ENCODE assay signal across 8 mouse cellular contexts in the genomic region with DNA sequence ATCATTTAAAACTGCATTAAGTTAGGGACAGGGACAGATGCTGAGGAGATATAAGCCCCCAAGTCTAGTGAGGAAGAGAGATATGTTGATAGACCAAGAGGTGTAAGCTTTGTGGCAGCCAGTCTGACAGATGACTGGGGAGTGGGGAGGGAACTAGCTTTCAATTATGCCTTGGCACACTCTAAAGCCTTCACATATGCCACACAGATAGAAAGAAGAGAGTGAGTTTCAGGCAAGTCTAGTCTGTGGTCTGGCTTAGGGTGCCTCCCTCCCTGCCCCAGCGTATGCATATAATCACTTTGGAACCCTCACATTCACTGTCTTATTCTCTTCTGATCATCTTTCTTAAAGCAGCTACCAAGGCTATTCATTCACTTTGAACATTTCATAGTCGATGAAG. TPM values are rescaled to one million over a fixed set of nuclear protein-coding genes. Genes with fewer than 3 reads are reported as not detected.
A peak's percentile ranks its signal among the peaks of the same experiment; 100 is the strongest.
DNase-seq lines count a peak whose midpoint lies in the region; ATAC-seq and TF ChIP-seq lines count a peak whose summit lies in the region.

No protein-coding gene starts in this region.

- H3K4me2 ChIP-seq in kidney, embryonic 16.5 days (replicated peaks; ENCODE audit: low read depth, low read length): peak overlapping the region; percentile 79
- H3K4me2 ChIP-seq in embryonic facial prominence, embryonic 11.5 days (ENCODE audit: low read depth, low read length): peak overlapping the region; percentile 59
- peak overlapping the region; percentile 88 for H3K4me2 ChIP-seq in hindbrain, postnatal 0 days (ENCODE audit: low read depth, low read length)
- H3K4me2 ChIP-seq in midbrain, embryonic 16.5 days (ENCODE audit: low read length): peak overlapping the region; percentile 76

- no peaks in the 10 kb centered on the region for H3K27me3 ChIP-seq in kidney, embryonic 16.5 days (ENCODE audit: insufficient read depth, low read length)
- H3K27me3 ChIP-seq in embryonic facial prominence, embryonic 11.5 days (ENCODE audit: control insufficient read depth, insufficient read depth, low read length): no peaks in the 10 kb centered on the region
- H3K27me3 ChIP-seq in hindbrain, postnatal 0 days (ENCODE audit: insufficient read depth, low read length): no peaks in the 10 kb centered on the region
- H3K27me3 ChIP-seq in midbrain, embryonic 16.5 days (ENCODE audit: control insufficient read depth, insufficient read depth, low read depth, low read length): no peaks in the 10 kb centered on the region

- ATAC-seq in kidney, embryonic 16.5 days (ENCODE audit: low FRiP score, low TSS enrichment): no peak
- ATAC-seq in embryonic facial prominence, embryonic 11.5 days (replicated peaks; ENCODE audit: insufficient number of reproducible peaks, low FRiP score, low TSS enrichment, low read depth): no peak
- ATAC-seq in hindbrain, postnatal 0 days: peak; percentile 41
- 0 out of 2 replicates have a peak, but pooled peaks have one; percentile 50 for ATAC-seq in midbrain, embryonic 16.5 days

- H3K36me3 ChIP-seq in kidney, embryonic 16.5 days (ENCODE audit: insufficient read depth, low read length): peaks cover 5% of the 10 kb centered on the region; the same call in 1 of the 2 replicates
- no peaks in the 10 kb centered on the region for H3K36me3 ChIP-seq in embryonic facial prominence, embryonic 11.5 days (replicated peaks; ENCODE audit: control insufficient read depth, insufficient read depth, low read depth, low read length)
- H3K36me3 ChIP-seq in hindbrain, postnatal 0 days (ENCODE audit: insufficient read depth, low read length): peaks cover under 1% of the 10 kb centered on the region; the same call in 1 of the 2 replicates
- no peaks in the 10 kb centered on the region; the same call in 1 of the 2 replicates for H3K36me3 ChIP-seq in midbrain, embryonic 16.5 days (ENCODE audit: control insufficient read depth, insufficient read depth, low read length)

- H3K4me1 ChIP-seq in kidney, embryonic 16.5 days (ENCODE audit: insufficient read depth, low read length): peaks cover 6% of the 10 kb centered on the region; the same call in 1 of the 2 replicates
- no peaks in the 10 kb centered on the region for H3K4me1 ChIP-seq in embryonic facial prominence, embryonic 11.5 days (ENCODE audit: control insufficient read depth, insufficient read depth, low read length)
- 0 out of 2 replicates have a peak, but pooled peaks cover 7% of the 10 kb centered on the region for H3K4me1 ChIP-seq in hindbrain, postnatal 0 days (ENCODE audit: insufficient read depth, low read length)
- H3K4me1 ChIP-seq in midbrain, embryonic 16.5 days (ENCODE audit: control insufficient read depth, insufficient read depth, low read length): peaks cover 3% of the 10 kb centered on the region; the same call in 1 of the 2 replicates

- DNase-seq in kidney, postnatal 10 days: no peak
- no peak for DNase-seq in embryonic facial prominence, embryonic 11.5 days (ENCODE audit: low spot score)
- DNase-seq in hindbrain, postnatal 0 days (ENCODE audit: low spot score): no peak
- no peak for DNase-seq in adrenal gland, adult (ENCODE audit: inconsistent age in 2 of 2, low spot score in 1 of 2)
- no peak for DNase-seq in kidney, adult 18-20 months
- DNase-seq in embryo, embryonic 10 days (ENCODE audit: low spot score): no peak

- WGBS in kidney, embryonic 16.5 days: 10% methylated on average over 2 of the region's 2 CpGs
- WGBS in embryonic facial prominence, embryonic 11.5 days: 10% methylated on average over 2 of the region's 2 CpGs
- 8% methylated on average over 2 of the region's 2 CpGs for WGBS in hindbrain, postnatal 0 days
- WGBS in midbrain, embryonic 16.5 days: 11% methylated on average over 2 of the region's 2 CpGs

- peak overlapping the region; percentile 49 for H3K4me3 ChIP-seq in kidney, embryonic 16.5 days (ENCODE audit: low read length)
- H3K4me3 ChIP-seq in embryonic facial prominence, embryonic 11.5 days (ENCODE audit: low read depth, low read length): peak overlapping the region; percentile 29
- H3K4me3 ChIP-seq in hindbrain, postnatal 0 days (ENCODE audit: low read length): peak overlapping the region; percentile 46
- peak overlapping the region; percentile 43 for H3K4me3 ChIP-seq in midbrain, embryonic 16.5 days (ENCODE audit: low read depth, low read length)

- H3K9me3 ChIP-seq in kidney, embryonic 16.5 days (ENCODE audit: low read length): no peaks in the 10 kb centered on the region
- no peaks in the 10 kb centered on the region for H3K9me3 ChIP-seq in embryonic facial prominence, embryonic 11.5 days (replicated peaks; ENCODE audit: control insufficient read depth, low read length)
- H3K9me3 ChIP-seq in hindbrain, postnatal 0 days (ENCODE audit: low read length): no peaks in the 10 kb centered on the region
- H3K9me3 ChIP-seq in midbrain, embryonic 16.5 days (replicated peaks; ENCODE audit: control insufficient read depth, low read length, poor library complexity, severe bottlenecking): no peaks in the 10 kb centered on the region

- no peak for TF ChIP-seq CTCF in hindbrain, postnatal 0 days (IDR thresholded peaks at IDR 0.05; ENCODE audit: low read depth)

- peak overlapping the region; percentile 62 for H3K9ac ChIP-seq in kidney, embryonic 16.5 days (replicated peaks; ENCODE audit: low read length)
- peak overlapping the region; percentile 33; the same call in 1 of the 2 replicates for H3K9ac ChIP-seq in embryonic facial prominence, embryonic 11.5 days (replicated peaks; ENCODE audit: low read length)
- H3K9ac ChIP-seq in hindbrain, postnatal 0 days (replicated peaks; ENCODE audit: low read length): peak overlapping the region; percentile 44; the same call in 1 of the 2 replicates
- H3K9ac ChIP-seq in midbrain, embryonic 16.5 days (ENCODE audit: low read depth, low read length): peak overlapping the region; percentile 49

- H3K27ac ChIP-seq in kidney, embryonic 16.5 days (ENCODE audit: low read length): no peak overlapping the region
- no peak overlapping the region for H3K27ac ChIP-seq in embryonic facial prominence, embryonic 11.5 days (replicated peaks; ENCODE audit: low read depth, low read length)
- peak overlapping the region; percentile 62; the same call in 1 of the 2 replicates for H3K27ac ChIP-seq in hindbrain, postnatal 0 days
- peak overlapping the region; percentile 66; the same call in 1 of the 2 replicates for H3K27ac ChIP-seq in midbrain, embryonic 16.5 days (ENCODE audit: low read length)

RNA-seq across cellular contexts. Expression of gene Cfap70, which starts 0.7 kb away (rescaled TPM):
- polyA plus RNA-seq in kidney, embryonic 16.5 days (2015; fragmentation: Nextera tagmentation; extraction: Ambion mirVana): 1.0 and 1.2 TPM in 2 replicates
- polyA plus RNA-seq in embryonic facial prominence, embryonic 11.5 days (2014; fragmentation: Nextera tagmentation; extraction: Ambion mirVana): 0.31 and 0.46 TPM in 2 replicates
- 0.11 and 0.31 TPM in 2 replicates for total RNA-seq in hindbrain, postnatal 0 days (2014; rRNA removed)
- 1.8 and 2.2 TPM in 2 replicates for polyA plus RNA-seq in hindbrain, postnatal 0 days (2015; fragmentation: Nextera tagmentation; extraction: Ambion mirVana)
- polyA plus RNA-seq in midbrain, embryonic 16.5 days (2015; fragmentation: Nextera tagmentation; extraction: Ambion mirVana): 1.3 and 2.4 TPM in 2 replicates

RNA-seq across cellular contexts. Expression of gene Anxa7, which starts 28.6 kb away (rescaled TPM):
- 42.1 and 46.3 TPM in 2 replicates for polyA plus RNA-seq in kidney, embryonic 16.5 days (2015; fragmentation: Nextera tagmentation; extraction: Ambion mirVana)
- polyA plus RNA-seq in embryonic facial prominence, embryonic 11.5 days (2014; fragmentation: Nextera tagmentation; extraction: Ambion mirVana): 27.8 and 30.0 TPM in 2 replicates
- 36.5 and 38.4 TPM in 2 replicates for total RNA-seq in hindbrain, postnatal 0 days (2014; rRNA removed)
- polyA plus RNA-seq in hindbrain, postnatal 0 days (2015; fragmentation: Nextera tagmentation; extraction: Ambion mirVana): 19.8 and 20.5 TPM in 2 replicates
- polyA plus RNA-seq in midbrain, embryonic 16.5 days (2015; fragmentation: Nextera tagmentation; extraction: Ambion mirVana): 13.1 and 16.1 TPM in 2 replicates

RNA-seq across cellular contexts. Expression of gene Mss51, which starts 45.4 kb away (rescaled TPM):
- polyA plus RNA-seq in kidney, embryonic 16.5 days (2015; fragmentation: Nextera tagmentation; extraction: Ambion mirVana): 0.55 TPM in 2 replicates
- polyA plus RNA-seq in embryonic facial prominence, embryonic 11.5 days (2014; fragmentation: Nextera tagmentation; extraction: Ambion mirVana): 0.53 and 0.66 TPM in 2 replicates
- 0.11 and 0.26 TPM in 2 replicates for total RNA-seq in hindbrain, postnatal 0 days (2014; rRNA removed)
- 0.08 and 0.19 TPM in 2 replicates for polyA plus RNA-seq in hindbrain, postnatal 0 days (2015; fragmentation: Nextera tagmentation; extraction: Ambion mirVana)
- polyA plus RNA-seq in midbrain, embryonic 16.5 days (2015; fragmentation: Nextera tagmentation; extraction: Ambion mirVana): 0.26 and 0.45 TPM in 2 replicates

RNA-seq across cellular contexts. Expression of gene Mrps16, which starts 57.9 kb away (rescaled TPM):
- 90.7 and 95.7 TPM in 2 replicates for polyA plus RNA-seq in kidney, embryonic 16.5 days (2015; fragmentation: Nextera tagmentation; extraction: Ambion mirVana)
- 73.3 and 79.5 TPM in 2 replicates for polyA plus RNA-seq in embryonic facial prominence, embryonic 11.5 days (2014; fragmentation: Nextera tagmentation; extraction: Ambion mirVana)
- total RNA-seq in hindbrain, postnatal 0 days (2014; rRNA removed): 34.7 and 35.4 TPM in 2 replicates
- polyA plus RNA-seq in hindbrain, postnatal 0 days (2015; fragmentation: Nextera tagmentation; extraction: Ambion mirVana): 68.1 and 72.3 TPM in 2 replicates
- 58.7 and 61.5 TPM in 2 replicates for polyA plus RNA-seq in midbrain, embryonic 16.5 days (2015; fragmentation: Nextera tagmentation; extraction: Ambion mirVana)

Comparison
In these comparisons a context has a peak if more than half of its experiments do, and no peak if none do; other contexts are left out.
1. ATAC-seq: peak in hindbrain, postnatal 0 days (single experiment) and midbrain, embryonic 16.5 days (single experiment); none in kidney, embryonic 16.5 days (single experiment) and embryonic facial prominence, embryonic 11.5 days (single experiment).
2. H3K27ac ChIP-seq: peak in hindbrain, postnatal 0 days (single experiment) and midbrain, embryonic 16.5 days (single experiment); none in kidney, embryonic 16.5 days (single experiment) and embryonic facial prominence, embryonic 11.5 days (single experiment).
3. Peak in every context shown above with its lines, with median percentiles within 50 percentile points of each other: H3K4me2 ChIP-seq, H3K4me3 ChIP-seq and H3K9ac ChIP-seq.